Mouse (Mus musculus): ENCODE measurements around the gene Ednrb.
"Not testable (repeated sequence)": the region's sequence is repeated elsewhere in the genome, so short reads cannot be mapped to it uniquely, and the experiment has no call there.

The Ednrb gene

DNA sequence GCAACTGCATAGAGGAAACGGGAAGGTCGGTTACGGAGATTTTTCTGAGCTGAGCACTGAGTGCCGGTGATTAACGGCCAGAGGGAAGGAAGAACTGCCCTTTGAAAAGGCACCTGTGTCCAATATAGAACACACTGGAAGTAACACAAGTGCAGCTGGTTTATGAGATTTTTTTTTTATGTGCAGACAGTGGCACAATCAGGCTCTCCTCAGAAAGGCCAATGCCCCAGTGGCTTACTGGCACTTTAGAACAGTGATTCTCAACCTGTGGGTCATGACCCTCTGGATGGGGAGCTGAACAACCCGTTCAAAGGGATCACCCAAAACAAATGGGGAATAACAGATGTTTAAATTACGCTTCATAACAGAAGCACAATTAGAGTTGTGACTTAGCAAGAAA, 20.7 kb downstream of the Ednrb start:
- no peak for DNase-seq (ENCODE audit: low spot score in 2 of 2)

- no peak for DNase-seq (ENCODE audit: low spot score in 2 of 2)
Observed at GRCm38 (mm10) chr14:103822590-103822989, 21.6 kb downstream of the Ednrb start.

DNA sequence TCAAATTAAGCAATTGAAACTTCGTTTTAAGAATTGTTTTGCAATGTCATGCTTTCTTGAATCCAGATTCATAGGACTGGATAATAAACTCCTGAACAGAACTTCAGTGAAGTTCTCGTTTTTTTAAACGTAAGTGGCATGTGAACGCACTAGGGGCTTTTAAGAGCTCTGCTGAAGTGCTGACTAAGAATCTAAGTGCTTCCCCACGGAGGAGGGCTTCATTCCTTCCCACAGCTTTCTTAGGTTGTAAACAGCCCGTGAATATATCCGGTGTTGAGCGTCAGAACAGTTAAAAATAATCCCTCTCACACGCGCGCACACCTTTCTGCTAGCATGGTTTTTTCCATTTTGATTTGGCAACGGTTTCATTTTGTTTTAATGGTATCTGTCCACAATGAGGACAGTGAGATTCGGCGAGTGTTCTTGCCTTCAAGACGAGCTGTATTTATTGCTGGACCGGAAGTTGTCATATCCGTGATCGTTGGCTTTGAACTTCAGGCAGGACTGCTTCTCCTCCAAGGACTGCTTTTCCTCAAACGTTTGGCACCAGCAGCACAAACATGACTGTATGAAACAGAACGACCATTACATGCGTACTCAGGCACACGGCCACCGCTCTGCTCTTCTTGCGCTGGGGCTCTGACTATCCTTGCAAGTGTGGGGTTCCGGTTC, 27.4 kb downstream of the Ednrb start:
- no peak for DNase-seq (ENCODE audit: low spot score in 2 of 2)

DNA sequence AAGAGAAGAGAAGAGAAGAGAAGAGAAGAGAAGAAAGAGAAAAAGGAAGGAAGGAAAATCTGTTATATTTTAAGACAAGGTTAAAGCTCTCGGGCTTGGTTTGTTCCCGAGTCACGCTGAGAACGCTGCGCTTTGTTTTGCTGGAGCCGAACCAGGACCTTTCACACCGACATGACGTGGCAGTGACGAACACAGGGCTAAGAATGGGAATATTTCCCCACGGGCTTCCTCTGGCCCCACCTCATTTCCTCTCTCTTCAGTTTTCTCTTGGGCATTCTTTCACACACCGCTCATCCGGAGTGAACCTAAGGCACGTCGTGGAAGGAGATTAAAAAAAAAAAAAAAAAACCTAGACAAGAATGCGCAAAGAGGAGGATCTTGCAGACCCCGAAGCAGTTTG, 28.7 kb downstream of the Ednrb start:
- no peak for DNase-seq (ENCODE audit: low spot score in 2 of 2)

GRCm38 (mm10) chr14:103814015-103814691, 30.0 kb downstream of the Ednrb start:
- DNase-seq (ENCODE audit: low spot score in 2 of 2), result no peak

DNA sequence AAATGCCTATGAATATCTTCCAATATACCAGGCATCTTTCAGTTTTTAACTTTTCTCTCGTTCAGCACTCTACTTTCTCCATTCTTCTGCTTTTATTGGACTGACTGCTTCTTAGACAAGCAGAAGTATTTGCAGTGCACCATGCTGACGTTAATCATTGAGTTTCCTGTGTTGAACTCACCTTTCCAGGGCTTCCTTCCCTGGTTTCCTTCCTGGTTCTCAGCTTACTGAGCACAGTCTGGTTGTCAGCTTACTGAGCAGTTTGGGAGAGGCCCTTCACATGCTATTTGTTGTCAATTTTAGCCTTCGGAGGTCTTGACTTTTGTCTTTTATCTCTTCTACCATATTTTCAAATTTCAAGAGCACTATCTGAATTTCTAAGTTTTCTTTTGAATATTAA, 31.0 kb downstream of the Ednrb start:
- no peak for DNase-seq (ENCODE audit: low spot score in 2 of 2)

DNA sequence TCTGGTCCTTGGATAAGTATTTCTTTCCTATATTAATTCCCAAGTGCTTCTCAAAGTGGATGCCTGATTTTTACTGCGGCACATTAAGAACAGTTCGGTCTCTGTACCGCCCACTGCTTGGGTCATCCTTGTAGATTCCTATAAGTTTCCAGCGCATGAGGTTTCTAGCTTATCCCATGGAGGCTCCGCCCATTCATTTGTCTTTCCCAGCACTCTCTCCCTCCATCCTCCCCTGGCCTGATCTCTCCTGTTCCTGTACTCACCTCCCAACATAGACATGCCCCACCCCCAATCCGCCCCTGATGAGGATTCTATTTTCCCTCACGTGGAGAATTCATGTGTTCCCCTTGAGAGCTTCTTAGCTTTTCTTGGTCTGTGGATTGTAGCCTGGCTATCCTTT, 32.9 kb downstream of the Ednrb start:
- DNase-seq (ENCODE audit: low spot score in 2 of 2), result no peak

GRCm38 (mm10) chr14:103803907-103804659, 40.1 kb downstream of the Ednrb start:
- no peak for DNase-seq (ENCODE audit: low spot score in 2 of 2)

- no peak for DNase-seq (ENCODE audit: low spot score in 2 of 2)
Observed at GRCm38 (mm10) chr14:103797123-103797522, 47.1 kb downstream of the Ednrb start.

DNA sequence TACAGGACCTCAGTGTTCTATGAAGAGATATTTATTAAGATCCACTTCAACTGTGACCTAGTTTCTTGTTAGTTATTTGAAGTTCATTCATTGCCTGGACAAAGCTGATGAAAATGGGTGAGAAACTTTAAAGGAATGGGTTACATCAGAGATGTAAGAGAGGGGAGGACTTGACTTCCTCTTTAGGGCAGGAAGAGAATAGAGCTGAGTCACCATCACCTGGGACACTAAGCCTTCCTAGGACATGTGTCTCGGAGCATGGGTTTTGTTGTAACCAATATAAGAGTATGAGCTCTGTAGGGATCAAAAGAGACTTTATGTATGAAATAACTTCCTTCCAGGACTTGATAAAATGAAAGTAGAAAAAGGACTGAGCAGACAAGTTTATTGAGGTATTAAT, 48.6 kb downstream of the Ednrb start:
- DNase-seq (ENCODE audit: low spot score in 2 of 2), result no peak

DNA sequence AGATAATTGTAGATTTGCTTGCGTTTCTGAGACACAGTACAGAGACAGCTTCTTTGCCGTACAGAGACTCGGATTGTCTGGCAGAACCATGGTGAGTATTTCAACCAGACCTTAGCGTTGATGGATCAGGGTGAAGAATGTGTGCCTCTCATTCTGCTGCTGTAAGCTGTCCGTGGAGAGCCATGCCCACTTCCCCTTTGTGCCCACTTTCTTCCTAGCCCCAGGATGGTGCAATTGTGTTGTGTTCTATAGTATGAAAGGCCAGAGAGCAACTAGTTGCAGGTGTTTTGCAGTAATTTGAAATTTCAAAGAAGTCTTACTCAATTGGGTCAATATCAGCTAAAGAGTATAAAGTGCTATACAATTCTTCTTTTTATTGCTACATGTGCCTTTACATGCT, 50.8 kb downstream of the Ednrb start:
- no peak for DNase-seq (ENCODE audit: low spot score in 2 of 2)

DNA sequence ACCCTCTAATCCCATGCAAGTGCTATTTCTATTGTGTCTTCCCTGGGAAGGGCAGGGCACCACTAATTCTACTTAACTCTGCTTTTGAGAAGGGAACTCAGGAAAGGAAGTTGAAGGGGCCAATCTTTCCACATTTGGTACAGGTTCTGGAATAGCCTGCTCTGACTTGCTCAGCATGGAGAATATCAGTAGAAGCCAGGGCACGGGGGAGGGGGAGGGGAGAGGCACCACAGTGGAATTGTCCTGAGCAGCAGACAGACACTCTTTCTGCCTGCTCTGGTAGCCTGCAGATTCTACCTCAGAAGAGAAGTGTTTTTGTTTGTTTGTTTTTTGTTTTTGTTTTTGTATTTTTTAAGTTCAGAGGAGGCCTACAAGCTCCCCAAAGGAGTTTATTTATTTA, 51.5 kb downstream of the Ednrb start:
- no peak for DNase-seq (ENCODE audit: low spot score in 2 of 2)

- DNase-seq (ENCODE audit: low spot score in 2 of 2), result no peak
Observed at GRCm38 (mm10) chr14:103787547-103787946, 56.7 kb downstream of the Ednrb start.

DNA sequence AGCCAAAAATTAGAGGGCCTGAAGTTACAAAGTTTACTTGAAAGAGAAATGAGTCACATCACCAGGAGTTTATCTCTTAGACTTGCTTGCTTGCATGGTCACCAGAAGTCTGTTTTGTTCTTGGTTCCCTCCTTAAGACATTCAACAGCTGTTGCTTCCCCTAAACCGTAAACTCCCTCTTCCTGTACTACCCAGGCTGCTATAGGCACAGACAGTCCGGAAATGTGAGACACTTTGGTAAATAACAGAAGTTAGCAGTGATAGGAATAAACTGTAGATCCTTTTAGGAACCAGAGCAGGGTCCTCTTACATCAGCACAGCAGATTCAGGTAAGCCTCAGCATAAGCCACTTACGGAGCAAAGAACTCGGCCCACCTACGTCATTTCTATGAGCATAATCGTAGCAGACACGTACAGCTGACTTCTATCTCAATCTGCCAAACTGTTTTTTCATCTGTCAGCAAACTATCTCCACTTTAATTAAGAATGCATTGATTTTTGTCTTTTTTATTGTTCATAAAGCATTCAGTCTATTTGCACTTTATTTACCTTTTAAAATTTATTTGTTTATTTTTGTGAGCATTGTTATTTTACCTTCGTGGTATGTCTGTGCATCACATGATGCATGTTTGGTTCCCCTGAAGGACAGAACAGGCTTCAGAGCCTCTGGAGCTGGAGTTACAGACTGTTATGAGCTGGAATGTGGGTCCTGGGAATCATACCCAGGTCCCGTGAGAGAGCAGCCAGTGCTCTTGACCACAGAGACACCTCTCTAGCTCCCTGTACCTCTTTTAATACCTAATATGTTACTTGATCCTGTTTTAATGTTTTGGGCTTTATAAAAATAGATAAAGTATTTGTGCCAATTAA, 58.9 kb downstream of the Ednrb start:
- no peak for DNase-seq (ENCODE audit: low spot score in 2 of 2)

GRCm38 (mm10) chr14:103780336-103780735, 63.9 kb downstream of the Ednrb start:
- not testable (repeated sequence) for DNase-seq (ENCODE audit: low spot score in 2 of 2)

- DNase-seq (ENCODE audit: low spot score in 2 of 2), result no peak
Observed at GRCm38 (mm10) chr14:103779276-103779675, 64.9 kb downstream of the Ednrb start.

- DNase-seq (ENCODE audit: low spot score in 2 of 2), result peak; percentile 13 to 31
Observed at GRCm38 (mm10) chr14:103778533-103779151, 65.6 kb downstream of the Ednrb start.

DNA sequence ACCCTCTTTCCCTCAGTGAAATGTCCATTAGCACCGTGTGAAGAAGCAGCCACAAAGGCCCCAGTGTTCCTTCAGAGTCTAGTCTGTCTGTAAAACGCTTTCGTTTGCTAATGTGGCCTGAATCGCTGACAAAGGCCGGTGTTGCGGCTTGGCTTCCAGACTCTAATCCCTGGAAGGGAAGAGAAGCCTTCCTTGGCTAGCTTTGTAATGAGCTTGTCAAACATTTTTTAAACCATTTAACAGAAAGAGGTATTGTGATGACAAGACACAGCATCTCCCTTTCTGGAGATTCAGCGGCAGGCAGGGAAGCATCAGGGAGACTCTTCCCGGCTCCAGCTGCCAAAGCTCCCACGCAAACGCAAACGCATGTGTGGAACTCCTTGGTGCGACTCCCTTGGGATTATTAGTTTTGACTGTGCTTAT, 66.2 kb downstream of the Ednrb start:
- peak; percentile 49 to 65 for DNase-seq (ENCODE audit: low spot score in 2 of 2)

DNA sequence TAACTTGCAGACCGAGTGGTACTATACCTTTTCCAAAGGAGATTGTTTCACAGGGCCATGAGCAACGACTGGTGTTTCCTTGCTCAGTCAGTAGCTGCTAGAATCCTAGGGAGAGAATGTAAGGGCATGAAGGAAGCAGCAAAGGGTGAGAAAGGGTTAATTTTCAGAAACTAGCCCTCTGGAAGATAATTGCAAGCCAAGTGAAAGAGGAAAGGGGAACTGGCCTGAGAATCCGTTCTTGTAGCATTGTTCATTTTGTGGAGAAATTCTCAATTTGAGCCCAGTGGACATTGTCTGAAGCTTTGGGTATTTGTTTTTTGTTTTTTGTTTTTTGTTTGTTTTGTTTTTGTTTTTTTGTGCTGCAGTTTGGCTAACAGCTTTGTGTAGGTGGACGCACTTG, 66.8 kb downstream of the Ednrb start:
- DNase-seq (ENCODE audit: low spot score in 2 of 2), result no peak

DNA sequence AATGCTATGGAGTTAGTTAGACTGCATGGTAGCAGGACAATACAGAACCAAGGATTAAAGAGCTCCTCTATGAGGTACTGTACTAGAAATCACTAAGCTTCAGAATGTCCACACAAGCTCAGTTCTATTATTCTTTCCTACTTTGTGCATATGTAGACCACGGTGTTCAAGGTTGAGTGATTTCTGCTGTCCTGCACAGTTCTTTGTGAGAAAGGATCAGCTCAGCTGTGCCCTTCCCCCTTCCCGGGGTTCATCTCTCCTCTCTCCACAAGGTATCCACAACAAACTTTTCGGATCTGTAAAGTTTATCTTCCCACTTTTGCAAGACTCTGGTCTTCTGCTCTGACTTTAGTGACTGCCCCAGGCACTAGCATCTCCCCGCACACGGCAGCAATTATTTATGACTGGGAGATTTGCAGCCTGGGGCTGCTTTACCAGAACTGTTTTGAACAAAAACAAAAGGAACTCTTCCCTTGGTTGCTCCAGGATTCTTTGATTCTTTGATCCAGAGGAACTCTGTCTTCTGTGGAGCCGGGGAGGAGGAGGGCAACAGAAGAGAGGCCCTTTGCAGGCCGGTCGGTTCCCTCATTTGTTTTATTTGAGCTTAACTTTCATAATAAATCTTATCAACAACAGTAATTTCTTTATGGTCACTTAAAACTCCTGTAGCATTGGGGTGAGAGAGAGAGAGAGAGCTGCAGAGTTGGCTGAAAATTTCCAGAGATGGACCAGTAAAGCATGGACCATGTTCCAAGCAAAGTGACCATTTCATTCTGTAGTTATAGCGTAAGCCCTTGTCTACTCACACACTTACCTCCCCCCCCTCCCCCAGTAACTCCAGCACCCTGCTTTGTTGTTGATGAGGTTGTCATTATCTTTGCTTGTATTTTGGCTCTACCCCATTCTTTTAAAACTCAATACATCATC, 74.6 kb downstream of the Ednrb start:
- no peak for DNase-seq (ENCODE audit: low spot score in 2 of 2)
